Mouse (Mus musculus) erythroblast, embryonic 14.5 days (primary cell): ENCODE measurements around the gene Thada.

Source experiments
- GATA1 ChIP-seq: IDR thresholded peaks from 2 replicates; pipeline ENCODE4 v1.6.1; 2012; ENCODE audit warnings: low read length, inconsistent platforms, mixed read lengths
- TAL1 ChIP-seq: IDR thresholded peaks from 3 replicates; pipeline ENCODE4 v1.6.1; 2012; ENCODE audit warnings: low read length, inconsistent platforms, mixed read lengths

GRCm38 (mm10) chr17:84424258-84424657, 41.7 kb downstream of the Thada start:
- no peak for TF ChIP-seq TAL1
- TF ChIP-seq GATA1 = no peak
